Mouse (Mus musculus) retina, adult 2 months (tissue): ENCODE results near the gene Six6.

ENCODE experiments used
- DNase-seq: peaks from one replicate; pipeline ENCODE4 v3.0.0-alpha.2; 2012; ENCODE audit warnings: low read depth, low spot score

Gene Six6

DNA sequence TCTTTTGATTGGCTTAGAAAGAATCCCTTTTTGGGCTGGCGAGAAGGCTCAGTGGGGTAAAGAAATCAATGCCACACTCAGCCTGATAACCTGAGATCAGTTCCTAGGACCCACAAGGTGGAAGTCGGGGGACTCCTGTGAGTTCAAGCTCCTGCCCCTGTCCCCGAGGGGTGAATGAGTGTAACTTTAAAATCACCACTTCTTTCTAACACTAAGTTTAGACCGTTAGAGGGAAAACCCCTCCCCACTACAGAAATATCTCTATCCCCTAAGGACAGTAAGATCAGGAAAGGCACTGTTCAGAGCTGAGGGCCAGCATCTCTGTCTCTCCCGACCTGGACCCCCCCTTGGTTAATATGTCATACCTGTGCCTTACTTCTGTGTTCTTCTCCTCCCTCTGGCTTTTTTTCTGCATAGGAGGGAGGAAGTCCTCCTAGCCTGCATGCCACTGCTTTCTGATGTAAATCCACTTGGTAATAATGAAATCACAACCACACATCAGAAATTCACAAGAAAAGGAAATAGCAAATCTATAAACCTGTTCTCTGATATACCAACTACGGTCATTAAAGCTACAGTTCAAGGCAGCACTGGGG, 18.2 kb downstream of the Six6 start:
- no peak for DNase-seq

DNA sequence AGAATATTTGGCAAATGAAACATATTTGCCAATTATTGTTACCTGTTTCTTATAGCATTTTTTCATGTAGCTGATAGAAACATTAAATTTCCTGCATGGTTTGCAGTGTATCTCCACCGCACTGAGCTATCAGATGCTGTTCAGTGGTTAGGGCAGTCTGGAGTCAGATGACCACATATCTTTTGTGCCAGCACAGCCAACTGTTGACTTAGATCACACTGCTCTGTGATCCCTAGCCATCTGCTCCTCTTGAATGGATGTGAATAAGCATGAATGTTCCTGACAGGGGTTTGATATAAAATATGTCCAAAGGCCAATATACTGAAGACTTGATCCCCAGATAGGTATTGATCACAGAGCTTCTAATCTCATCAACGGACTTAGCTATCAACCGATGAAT, 18.8 kb downstream of the Six6 start:
- no peak for DNase-seq

DNA sequence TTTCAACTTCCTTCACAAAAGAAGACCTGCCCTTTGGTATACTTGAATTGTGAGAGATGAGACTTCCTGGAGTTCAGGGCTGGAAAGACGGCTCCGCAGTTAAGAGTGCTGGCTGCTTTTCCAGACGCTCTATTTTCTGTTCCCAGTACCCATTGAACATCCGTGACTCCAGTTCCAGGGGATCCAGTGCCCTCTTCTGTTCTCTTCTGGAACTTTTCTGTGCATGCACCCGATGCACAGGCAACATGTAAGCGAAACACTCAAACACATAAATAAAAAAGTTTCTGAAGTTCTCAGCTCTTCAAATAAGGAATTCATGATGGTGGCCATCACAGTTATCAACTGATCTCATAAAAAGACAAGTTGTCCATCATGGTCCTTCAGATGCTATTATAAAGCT, 23.1 kb downstream of the Six6 start:
- DNase-seq: no peak

DNA sequence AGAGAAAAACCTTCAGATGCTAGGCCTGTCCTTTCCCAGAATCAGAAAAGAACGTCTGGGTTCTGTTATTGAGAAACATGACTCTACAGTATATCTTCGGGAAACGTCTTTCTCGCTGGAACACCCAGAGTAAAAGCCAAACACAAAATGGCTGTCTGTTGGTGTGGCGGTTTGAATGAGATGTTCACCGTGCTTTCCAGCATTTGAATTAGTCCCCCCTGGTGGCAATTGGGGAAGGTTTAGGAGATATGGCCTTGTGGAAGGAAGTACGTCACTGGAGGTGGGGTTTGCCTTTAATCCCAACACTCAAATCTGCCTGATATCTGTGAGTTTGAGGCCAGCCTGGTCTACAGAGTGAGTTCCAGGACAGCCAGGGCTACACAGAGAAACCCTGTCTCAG, 27.8 kb downstream of the Six6 start:
- DNase-seq: no peak

DNA sequence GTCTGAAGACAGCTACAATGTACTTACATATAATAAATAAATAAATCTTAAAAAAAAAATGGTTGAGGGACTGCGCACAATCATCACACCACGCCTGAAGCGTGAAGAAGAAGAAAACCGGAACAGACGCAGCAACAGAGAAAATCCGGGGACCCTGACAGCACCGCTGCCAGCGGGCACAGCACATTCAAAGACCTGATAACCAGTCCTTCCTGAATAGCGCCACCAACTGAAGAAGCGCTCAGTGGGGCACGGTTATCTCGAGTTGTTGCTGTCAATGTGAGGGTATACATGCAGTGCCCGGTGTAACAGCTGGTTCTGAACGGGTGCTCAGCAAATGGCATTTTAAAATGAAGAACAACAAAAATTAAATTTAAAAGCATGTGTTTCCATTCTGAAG, 30.9 kb downstream of the Six6 start:
- no peak for DNase-seq

DNA sequence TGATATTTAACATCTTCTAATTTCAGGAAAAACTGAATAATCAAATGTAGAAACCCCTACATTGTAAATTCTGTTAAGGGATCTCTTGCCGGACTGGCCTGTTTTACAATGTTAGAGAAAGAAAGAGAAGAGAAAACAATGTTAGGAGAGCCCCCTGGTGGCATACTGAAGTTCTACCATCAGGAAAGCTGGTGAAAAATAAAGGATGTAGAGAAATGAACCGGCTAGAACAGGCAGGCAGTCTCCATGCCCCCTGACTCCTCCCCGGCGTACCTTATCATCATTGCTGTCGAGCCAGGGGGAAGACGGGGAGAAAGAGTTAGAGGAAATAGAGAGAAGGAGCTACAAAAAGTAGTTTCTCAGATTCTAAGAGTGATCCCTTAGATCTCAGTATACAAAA, 33.5 kb downstream of the Six6 start:
- peak; percentile 39 for DNase-seq

DNA sequence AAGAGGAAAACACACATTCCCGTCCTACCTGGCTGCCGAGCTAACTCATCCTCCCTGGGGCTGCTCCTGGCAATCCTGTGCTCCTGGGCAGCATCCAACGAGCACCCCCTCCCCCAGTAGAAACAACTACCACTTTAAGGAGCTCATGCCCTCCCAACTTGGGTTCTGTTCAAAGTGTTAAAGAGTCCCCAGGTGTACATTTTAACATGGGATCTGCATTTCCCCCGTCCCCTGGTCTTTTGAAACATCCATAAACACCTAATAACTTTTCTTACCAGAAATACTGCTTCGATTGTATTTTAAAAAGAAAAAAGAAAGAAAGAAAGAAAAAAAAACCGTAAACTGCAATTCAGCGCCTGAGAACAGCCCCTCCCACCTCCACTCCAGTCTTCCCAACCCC, 36.5 kb downstream of the Six6 start:
- DNase-seq: no peak

DNA sequence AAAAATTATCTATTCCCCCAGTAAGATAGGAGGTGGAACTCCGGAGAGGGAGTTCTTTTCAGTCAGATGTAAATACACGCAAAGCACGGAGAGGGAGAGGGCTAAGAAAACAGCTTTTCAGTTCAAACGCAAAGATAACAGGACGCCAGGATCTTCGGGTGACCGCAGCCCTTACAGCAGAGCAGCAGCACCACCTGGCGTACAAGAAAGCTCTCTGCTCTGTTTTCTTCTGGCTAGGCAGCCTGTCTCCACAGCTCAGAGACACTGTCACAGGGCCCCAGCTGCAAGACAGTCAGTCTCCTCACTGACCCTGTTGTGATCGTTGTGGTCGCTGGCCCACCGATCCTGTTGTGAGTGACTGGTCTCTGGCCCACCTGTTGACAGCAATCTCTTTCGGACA, 37.0 kb downstream of the Six6 start:
- peak; percentile 52 for DNase-seq

DNA sequence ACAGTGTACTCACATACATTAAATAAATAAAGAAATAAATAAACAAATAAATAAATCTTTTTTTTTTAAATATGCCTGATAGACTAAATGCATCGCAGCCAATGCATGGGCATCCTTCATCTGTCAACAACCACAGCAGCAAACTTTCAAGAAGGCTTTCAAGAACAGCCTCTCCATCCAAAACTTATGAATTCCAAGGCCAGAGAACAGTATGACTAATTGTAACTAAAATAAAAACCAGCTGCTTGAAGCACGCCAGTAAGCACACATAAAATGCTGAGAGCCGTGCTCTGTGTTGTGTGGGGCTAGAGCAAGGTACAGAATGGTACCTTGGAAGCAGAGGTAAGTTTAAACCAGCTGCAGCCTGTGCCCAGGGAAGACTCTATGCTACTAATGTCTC, 38.2 kb downstream of the Six6 start:
- DNase-seq: no peak

DNA sequence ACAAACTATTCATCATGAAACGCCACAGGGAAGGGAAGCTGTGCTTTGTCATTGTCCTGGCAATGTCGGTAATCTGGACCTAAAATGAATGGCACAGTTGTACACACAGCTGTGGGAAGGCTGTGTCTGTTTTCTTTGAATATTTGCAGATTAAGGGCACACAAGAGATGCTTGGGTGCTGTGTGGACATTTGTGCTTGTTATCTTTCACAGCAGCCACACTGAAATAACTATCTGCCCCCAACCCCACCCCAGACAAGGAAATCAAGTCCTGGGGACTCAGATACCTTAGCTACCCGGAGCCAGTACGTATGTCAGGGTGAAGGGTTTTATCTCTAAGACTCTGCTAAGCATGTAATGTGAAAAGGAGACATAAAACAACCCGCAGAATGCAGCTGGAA, 39.5 kb downstream of the Six6 start:
- DNase-seq: no peak

DNA sequence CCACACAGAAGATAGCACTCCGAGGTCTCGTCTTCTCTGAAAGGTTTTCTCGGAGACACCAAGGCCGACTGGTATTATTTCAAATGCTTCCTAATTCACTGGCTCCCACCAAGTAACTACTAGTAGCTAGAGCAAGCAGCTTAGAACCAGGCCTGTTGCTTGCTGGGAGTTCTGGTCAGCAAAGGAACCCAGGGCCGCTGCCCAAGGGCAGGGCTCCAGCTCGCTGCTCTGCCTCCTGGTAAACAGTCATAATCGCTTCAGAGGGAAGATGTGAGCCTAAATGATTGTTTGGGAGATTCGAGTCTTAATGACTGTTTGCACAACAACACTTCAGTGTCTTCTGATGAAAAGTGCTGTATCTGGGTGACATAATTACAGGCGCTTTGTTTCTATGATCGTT, 42.9 kb downstream of the Six6 start:
- DNase-seq: no peak

DNA sequence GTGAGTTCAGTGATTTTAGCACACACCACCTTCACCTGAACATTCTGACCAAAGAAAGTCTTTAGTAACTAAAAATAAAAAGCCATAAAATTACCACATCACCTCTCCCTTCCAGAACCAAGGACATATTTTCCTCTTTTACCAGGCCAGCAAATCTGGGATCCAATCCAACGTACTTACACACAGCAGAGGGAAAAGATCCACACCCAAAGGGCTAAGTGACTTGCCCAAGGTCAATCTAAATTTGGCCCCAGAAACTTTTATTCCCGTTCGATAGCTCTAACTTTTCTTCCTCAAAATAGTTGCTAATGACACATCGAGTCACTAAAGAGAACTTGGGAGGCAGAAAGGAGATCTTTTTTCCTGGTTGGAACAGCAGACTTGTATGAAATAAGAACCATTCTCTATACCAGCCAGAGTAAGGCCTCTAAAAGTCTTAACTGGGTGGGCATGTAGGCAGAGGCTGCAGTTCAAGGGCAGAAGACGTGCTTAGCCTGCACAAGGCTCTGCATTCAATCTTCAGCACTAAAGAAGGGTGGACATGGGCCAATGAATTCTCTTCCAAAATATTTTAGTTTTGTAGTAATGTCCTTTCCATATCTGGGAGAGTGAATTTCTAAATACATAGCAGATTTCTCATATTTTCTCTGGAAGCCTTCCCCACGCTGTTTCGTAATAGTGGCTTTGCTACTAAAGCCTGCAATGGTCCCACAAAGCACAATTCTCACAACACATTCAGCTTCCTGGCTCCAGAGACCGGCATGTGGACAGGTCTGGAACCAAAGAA, 43.6 kb downstream of the Six6 start:
- DNase-seq: no peak
